Mouse (Mus musculus): ENCODE results near the gene Sidt2. TPM values are rescaled to one million over a fixed set of nuclear protein-coding genes. Genes with fewer than 3 reads are reported as not detected.

Sidt2 gene
- total RNA-seq, 4 experiments from 2014 or later, result 64.4 to 70.3 (median 67.4) TPM

DNA sequence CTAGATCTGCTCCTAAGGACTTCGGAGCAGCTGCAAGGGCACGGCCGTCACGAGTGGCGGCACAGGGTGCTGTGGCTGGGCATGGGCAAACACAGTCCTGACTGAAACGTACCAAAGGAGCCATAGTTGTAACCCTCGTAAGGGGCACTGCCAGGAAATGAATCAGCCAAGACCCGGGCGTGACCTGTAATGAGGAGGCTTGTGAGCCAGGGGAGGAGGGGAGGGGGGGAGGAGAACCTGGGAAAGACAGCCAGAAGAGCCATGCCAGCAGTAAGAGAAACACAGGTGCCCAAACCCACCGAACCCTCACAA is 8.2 kb downstream of the Sidt2 start:
- DNase-seq (ENCODE audit: low spot score in 2 of 2), result no peak

DNA sequence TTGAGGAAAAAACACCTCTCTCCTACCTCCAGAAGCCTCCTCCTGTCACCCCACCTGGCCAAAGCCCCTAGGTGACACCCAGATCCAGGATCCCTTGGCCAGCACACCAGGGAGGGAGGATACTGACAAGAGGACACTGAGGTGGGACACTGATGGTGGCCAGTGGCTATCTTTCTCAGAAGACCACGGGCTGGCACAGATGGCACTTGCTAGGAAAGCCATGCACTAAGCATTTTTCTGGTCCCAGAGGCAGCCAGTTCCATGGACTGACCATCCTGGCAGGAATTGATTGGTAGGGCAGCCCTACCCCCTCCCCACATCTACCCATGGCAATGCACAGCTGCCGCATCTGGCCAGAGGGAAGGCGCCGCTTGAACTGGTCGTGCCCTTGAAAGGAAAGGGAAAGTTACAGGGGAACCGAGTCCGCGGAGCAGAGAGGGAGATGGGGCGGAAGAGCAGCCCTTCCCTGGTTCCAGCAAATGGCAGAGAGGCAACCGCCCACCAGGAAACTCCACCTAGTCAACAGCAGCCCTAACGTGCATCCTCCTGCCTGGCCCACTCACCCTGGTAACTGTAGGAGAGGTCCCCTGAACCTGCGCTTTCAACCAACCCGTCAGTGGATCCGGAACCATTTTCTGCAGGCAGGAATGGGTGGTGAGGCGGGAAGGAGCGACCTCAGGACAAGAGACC is 8.7 kb downstream of the Sidt2 start:
- DNase-seq (ENCODE audit: low spot score in 2 of 2), result no peak

DNA sequence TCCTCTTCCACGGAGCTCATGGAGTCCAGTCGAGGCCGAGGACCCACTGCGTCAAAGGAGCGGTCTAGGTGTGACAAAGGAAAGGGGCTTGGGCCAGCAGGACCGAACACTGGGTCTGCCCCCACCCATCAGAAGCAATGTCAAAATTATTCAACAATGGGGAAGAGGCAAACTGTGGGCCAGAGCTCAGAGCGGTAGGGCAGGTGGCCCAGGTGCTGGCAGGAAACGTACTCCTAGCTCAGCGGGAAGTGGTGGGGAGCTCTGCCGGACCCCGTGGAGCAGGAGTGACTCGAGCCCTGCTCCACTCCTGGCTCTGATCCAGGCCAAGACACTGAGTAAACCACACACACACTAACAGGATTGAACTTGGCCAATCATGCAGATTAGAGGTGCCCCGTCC is 9.3 kb downstream of the Sidt2 start:
- no peak for DNase-seq (ENCODE audit: low spot score in 2 of 2)

DNA sequence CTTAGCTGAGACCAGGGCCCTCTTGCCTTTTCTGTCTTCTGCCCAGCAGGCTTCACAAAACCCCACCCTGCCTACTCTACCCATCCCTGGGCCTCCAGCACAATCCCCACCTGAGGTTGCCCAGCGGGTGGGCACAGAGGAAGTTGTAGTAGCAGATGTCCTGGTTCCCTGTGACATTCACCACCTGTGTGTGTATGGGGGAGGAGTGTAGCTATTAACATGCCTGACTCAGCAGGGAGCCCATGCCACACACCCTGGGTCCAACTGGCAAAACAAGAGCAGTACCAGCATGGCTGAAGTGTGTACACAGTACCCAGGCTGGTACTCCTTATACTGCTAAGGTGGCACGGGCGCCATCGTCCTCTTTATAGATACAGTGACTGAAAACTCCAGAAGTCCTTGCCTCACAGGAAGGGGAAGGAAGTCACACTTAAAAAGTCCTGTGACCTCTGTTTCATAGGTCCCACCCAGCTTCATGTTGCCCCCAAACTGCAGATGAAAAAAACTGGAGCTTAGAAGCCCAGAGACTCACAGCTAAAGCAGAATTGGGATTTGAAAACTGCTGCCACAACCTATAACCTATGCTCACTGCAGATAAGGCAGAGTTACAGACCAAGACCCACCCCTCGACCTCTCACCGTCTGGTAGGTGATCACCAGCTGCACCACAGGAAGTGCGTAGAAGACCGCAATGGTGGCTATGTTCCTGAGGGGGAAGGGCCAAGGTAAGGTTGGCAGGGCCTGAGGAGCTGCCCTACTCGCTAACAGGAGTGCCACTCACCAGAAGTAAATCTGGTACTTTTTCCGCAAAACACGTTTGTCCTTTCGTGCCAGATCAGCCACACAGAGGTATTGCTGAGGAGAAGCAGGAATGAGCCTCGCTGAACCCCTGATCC is 10.3 kb downstream of the Sidt2 start:
- no peak for DNase-seq (ENCODE audit: low spot score in 2 of 2)

DNA sequence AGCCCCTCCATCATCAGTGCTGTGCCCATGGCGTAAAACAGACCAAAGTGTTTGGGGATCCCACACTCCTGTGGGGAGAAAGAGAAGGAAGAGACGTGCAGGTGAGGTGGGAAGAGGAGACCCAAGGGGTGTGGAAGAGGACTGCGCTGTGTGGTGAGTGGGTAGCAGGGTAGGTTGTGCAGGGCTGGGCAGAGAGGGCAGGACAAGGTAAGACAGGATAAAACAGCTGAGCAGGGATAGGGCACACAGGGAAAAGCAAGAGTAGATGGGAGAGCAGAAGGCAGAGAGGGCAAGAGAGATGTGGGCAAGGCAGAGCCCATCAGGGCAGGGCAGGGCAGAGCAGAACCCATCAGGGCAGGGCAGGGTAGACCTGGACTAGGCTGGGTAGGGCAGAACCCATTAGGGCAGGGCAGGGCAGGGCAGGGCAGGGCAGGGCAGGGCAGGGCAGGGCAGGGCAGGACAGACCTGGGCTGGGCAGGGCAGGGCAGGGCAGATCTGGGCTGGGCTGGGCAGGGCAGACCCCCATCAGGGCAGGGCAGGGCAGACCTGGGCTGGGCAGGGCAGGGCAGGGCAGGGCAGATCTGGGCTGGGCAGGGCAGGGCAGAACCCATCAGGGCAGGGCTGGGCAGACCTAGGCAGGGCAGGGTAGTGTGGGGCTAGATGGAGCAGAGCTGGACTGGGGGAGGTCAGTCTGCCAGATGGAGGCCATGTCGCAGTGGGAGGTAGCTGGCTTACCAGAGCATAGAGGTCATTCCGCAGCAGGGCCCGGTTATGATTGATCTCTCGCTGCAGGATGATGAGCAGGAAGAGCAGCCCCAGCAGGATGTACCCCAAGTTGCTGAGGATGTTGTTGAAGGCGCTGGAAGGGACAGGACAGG is 11.2 kb downstream of the Sidt2 start:
- DNase-seq (ENCODE audit: low spot score in 2 of 2), result no peak

DNA sequence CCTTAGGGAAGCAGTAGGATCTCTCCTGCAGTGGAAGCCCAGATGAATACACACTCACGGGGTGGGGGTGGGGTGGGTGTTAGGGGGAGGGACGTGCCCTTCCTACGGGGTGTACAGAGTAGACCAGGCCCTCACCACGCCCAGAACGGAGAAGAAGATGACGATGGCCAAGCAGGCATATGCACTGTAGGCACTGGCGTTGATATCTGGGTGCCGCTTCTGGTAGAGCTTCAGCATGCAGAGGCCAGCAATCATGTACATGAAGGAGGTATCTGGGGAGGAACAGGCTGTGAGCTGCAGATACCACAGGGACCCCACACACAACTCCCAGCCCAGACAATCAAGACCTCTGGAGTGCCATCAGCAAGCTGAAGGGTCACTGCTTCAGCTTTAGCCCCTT is 12.1 kb downstream of the Sidt2 start:
- no peak for DNase-seq (ENCODE audit: low spot score in 2 of 2)

DNA sequence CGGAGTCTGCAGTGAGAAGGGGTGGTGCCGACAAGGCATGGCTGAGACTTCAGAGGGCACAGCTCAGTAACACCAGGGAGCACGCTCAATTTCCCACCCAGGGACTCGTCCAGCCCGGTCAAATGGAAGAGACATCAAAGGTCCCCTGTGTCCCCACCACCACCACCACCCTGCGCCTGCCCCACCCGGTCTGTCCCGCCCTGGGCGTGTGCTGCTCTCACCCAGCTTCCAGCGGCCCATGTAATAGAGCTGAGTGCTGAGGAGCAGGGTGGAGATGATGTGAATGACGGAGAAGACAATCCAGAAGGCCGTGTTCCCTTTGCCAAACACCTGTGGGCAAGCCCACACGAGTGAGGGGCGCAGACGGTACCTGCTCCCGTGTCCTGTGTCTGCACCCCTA is 12.6 kb downstream of the Sidt2 start:
- DNase-seq (ENCODE audit: low spot score in 2 of 2), result no peak

DNA sequence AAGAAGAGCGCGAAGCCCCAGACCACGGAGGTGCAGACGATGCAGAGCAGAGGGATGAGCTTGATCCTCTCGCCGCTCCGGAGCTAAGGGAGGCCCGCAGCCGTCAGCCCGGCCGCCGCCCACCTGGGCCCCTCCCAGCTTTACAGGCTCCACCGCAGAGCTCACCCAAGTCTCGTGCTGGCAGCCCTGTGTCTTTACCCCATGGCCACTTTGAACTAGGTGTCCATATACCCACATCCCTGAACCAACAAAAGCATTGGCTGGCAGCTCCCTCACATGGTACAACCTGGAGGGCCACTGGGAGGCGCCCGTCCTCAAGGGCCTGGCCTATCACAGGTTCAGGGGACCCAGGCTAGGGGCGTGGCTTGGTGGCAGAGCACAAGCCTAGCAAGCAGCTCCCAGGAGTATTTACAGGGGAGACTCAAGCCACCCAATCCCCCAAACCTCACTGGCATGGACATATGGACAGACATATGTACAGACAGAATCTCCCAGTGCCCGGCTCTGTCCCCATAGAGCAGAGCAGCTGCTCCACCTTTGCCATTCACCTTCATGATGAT is 13.6 kb downstream of the Sidt2 start:
- DNase-seq (ENCODE audit: low spot score in 2 of 2), result no peak

DNA sequence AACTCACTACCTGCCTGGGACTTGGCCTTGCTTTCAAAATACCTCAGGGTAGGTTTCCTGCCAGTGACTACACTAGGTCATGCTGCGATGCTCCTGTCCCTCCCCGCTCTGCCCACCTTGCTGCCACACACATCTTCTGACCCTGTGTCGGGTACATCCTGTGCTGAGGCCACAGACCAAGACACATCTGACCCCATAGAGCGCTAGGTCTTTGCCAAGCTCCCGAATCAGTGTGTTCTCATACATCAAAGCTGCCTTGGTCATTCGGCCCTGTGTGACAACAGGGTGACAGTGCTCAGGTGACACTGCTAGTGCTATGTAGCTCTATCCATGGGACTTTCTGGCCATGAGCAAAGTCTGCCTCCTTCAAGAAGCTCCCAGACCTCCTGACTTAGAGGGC is 15.3 kb downstream of the Sidt2 start:
- no peak for DNase-seq (ENCODE audit: low spot score in 2 of 2)

DNA sequence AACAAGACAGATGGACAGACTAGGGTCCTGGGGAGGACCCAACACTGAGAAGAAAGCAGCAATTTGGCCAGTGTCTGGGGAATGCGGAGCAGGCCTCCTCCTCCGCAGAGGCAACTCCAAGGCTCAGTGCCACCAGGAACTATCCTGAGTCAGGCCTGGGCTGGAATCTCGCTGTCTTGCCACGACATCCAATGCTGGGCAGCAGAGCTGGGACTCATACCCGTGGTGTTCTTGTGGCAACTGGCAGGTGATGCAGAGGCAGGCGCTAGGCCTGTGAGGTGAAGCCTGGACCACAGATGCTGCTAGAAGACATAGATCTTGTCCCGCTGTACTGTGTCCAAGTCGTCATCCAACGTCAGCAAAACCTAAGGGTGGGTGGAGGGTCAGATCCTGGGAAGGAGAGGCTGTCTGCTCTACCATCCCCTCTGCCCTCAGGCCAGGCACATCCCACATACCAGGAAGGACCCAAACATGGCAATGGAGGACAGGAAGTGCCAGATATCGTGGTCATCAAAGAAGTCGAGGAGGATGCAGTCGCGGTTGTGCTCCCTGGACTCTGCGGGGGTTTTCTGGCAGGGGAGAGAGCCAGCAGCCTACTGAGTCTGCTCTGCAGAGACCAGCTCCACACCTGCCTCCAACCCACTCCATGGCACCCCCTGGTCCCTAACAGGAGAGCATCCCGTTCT is 16.0 kb downstream of the Sidt2 start:
- no peak for DNase-seq (ENCODE audit: low spot score in 2 of 2)

DNA sequence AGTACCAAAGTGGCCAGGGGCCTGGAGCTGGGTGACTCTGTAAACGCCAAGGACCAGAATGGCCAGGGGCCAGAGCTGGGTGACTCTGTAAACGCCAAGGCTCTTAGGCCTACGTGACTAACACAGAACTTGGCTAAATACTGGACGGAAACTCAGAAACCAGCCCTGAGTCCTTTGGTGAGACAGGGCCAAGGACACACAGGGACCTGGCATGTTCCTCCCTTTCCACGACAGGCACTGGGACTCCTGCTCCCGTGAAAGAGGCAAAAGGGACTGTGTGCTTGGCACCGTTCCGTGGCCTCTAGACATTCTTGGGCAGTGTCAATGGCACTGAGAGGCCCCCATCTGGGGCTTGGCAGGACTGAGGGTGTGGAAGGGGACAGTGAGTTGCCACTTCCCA is 17.0 kb downstream of the Sidt2 start:
- no peak for DNase-seq (ENCODE audit: low spot score in 2 of 2)

DNA sequence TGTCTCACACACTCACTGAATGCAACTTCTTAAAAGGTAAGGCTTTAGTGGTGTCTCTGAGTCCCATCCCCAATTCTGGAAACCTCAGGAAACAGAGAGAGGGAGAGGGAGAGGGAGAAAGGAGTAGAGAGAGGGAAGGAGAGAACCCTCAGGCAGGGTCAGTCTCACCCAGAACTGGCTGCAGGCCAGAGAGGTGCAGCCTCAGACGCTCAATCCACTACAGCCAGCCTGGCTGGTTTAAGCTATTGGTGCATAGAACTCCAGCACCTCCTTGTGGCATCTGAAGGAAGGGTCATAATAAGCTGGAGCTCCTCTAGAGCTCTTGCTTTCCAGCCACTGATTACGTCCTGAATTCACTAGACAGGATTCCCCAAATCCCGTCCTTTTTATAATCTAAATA is 18.2 kb downstream of the Sidt2 start:
- peak in 1 of 2 experiments; percentile 33 for DNase-seq (ENCODE audit: low spot score in 2 of 2)

DNA sequence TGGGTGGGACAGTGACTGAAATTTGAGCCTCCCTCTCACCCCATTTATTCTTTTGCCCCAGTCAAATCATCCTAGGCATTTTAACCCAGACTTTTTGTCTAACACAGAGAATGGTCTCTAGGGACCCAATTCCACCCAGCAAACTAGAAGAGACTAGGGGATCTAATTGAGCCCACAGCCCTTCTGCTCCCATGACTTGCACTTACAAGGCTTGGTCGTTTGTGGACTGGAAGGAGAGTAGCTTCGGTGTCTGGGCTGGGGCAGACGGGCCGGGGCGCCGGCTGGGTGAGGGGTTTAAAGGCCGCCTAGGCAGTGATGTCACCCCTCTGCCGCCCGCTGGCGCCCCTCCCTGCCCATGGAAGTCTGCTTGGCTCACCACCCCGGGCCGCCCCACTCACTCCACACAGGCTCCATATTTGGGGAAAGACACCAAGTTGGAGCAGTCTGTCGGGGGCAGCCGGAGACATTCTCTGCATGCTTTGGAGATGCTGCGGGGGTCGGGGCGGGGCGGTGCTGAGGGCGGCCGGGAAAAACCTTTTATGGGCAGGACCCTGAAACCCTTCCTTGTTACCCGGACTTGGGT is 19.3 kb downstream of the Sidt2 start, which contains the start of gene Tagln:
TSS of gene Tagln (minus strand) at position 431 of the 583 bp plus-strand sequence.
- DNase-seq (ENCODE audit: low spot score in 2 of 2), result no peak

DNA sequence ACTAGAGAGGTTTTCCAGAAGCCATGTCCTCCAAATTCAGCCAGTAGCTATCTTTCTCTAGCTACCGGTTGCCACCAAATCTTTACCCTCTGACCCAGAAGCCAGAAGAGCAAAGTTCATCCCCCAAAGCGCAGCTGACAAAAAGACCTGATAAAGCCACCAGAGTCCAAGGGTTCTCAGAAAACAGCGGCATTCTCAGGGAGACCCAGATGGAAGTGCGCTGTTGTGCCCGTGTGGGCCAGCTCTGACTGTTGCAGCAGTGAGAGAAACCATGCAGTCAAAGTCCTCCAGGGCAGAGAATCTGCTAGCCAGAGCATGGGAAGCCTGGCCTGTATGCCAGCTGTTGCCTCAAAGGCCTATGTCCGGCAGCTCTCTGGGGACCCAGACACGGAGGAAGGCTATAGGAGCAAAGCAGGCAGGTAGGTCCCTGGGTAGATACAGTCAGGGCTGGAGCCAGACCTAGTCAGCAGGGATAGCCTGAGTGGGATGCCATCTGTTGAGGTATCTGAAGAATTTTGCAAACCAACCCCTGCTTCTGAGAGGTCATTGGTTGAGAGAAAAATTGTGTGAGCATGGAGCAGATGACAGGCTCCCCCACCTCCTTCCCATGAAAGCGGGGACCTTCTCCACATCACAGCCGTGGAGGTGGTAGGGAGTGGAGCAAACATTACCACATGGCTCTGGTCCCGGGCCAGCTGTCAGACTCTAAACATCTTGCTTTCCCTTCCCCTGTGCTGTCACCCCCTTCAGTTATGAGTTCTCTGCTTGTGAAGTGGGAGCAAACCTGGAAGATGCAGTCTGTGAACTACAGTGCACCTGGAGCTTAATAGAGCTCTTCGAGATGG is 22.3 kb downstream of the Sidt2 start:
- DNase-seq (ENCODE audit: low spot score in 2 of 2), result no peak

DNA sequence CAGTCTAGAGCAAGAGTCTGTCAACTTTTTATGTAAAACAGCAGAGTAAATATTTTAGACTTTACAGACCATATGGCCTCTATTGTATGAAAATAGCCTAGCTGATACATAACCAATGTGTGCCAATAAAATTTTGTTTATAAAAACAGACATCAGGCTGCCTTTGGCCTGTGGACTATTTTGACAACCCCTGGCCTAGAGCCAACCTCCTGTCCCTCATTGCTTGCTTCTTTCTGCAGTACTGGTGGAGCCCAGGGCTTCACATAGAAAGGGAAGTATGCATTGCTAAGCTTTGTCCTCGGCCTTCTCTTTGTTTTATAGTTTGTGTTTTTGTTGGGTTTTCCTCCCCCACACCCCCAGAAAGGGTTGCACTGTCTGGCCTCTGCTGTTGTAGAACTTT is 23.1 kb downstream of the Sidt2 start:
- no peak for DNase-seq (ENCODE audit: low spot score in 2 of 2)

DNA sequence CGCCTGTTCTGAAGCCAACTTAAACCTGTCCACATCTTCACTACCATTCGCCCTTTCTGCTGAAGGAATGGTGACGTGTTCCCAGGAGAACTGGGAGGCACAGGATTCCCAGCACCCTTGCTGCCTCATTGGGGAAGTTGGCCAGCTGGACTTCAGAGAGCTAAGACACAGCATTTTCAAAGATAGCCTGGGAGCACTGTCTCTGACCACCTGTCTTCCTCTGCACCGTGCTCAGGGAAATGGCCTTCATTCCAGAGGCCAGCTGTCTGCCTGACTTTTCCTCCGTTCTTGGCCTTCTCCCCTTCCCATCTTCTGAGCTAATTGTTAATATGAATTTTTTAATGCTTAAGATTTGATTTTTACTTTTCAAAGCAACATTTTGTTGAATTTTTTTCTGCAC is 25.8 kb downstream of the Sidt2 start:
- no peak for DNase-seq (ENCODE audit: low spot score in 2 of 2)

DNA sequence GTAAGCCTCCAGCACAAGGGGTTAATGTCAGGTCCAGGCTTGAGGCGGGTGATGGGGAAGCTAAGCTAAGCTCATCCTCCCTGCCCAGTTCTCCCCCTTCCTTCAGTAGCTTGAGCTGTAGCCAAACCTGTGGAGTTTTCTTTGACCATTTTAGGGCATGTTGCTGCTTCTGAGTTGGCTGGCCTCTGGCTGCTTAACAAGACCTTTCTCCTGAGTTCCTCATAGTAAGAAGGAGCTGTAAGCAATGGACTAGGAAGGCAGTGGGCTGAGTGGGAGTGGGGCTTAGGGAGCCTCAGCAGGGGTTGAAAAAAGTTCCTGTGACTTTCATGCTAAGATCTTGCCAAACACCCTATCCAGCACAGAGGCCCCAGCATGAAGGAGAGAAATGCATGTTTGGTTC is 35.2 kb downstream of the Sidt2 start:
- no peak for DNase-seq (ENCODE audit: low spot score in 2 of 2)

DNA sequence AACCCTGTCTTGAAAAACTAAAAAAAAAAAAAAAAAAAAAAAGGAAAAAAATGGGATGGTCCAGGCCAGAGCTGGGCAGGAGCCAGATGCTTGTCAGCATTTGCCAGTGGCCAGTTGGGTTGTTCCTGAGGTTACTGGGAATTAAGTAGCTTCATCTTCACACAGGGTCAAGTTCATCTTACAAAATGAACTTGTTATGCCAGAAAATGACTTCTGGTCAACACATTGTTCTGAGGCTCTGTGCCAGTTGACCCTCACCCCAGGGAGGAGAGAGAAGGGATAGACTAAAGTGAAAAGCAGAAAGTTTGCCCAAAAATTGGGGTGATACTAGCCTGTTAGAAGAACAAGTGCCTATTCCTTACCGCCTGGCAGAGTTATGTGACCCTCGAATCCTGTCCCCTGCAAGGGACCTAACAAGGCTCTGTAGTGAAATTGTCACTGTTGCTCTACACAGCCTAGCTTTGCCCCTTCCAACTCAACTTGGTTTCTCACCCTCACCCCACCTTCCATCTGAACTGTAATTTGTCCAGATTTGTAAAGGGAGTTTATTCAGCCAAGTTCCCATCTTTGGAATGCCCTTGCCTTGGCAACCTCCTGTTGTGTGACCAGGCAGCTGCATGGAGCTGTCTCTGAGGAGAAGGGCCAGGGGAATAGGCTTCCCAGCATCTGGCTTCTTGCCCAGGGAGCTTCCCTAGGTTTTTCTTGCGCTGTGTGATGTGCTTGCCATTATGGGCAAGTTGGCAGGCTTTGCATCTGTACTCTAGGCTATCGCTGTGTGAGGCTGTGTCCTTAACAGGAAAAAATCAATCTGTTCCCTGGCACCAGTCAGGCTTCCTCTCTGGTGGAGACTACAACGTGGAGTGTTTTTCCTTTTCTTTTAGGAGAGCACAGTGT is 37.8 kb downstream of the Sidt2 start:
- DNase-seq (ENCODE audit: low spot score in 2 of 2), result peak; percentile 41 to 63

DNA sequence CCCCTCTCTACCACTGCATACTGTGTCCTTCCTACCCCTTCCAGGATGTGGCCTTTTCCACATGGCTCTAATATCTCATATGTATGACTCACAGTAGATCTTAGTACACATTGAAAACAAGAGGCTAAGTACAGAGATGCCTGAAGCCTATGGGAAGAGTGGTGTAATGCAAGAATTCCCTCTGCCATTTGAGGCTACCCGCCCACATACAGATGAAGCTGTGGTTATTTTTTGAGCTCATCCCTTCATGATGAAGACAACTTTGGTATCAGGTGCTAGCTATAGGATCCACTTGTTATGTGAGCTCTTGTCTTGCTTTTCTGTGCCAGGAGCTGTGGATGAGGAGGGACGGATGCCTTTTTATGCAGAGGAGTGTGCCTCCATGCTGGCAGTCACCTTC is 39.4 kb downstream of the Sidt2 start:
- DNase-seq (ENCODE audit: low spot score in 2 of 2), result no peak
